Mouse (Mus musculus) ovary, postnatal 14 days (tissue): Measurements from ENCODE around the gene Tmem178b.

Experiments used
- DNase-seq: peaks from one replicate; pipeline ENCODE4 v3.0.0; 2022; ENCODE audit warnings: low spot score

Tmem178b gene

GRCm38 (mm10) chr6:40015711-40016460 is 142.8 kb downstream of the Tmem178b start:
- DNase-seq: no peak

DNA sequence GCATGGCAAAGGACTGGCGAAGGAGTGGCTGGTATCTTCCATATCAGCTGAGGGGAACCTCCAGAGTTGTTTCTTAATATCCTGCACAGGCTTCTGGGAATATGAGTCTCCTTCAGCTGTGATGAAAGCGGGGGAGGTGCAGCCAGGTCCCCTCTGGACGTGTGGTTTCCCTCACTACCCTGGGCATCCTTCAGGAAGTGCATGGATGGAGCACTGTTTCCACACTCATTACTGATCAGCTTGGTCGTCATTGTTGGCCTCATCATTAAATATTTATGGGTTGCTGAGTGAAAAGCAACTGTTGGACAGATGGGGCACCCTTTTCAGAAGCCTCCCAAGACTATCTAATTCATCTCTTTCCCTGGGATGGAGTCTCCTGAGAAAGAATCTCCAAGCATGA is 146.3 kb downstream of the Tmem178b start:
- DNase-seq: no peak

DNA sequence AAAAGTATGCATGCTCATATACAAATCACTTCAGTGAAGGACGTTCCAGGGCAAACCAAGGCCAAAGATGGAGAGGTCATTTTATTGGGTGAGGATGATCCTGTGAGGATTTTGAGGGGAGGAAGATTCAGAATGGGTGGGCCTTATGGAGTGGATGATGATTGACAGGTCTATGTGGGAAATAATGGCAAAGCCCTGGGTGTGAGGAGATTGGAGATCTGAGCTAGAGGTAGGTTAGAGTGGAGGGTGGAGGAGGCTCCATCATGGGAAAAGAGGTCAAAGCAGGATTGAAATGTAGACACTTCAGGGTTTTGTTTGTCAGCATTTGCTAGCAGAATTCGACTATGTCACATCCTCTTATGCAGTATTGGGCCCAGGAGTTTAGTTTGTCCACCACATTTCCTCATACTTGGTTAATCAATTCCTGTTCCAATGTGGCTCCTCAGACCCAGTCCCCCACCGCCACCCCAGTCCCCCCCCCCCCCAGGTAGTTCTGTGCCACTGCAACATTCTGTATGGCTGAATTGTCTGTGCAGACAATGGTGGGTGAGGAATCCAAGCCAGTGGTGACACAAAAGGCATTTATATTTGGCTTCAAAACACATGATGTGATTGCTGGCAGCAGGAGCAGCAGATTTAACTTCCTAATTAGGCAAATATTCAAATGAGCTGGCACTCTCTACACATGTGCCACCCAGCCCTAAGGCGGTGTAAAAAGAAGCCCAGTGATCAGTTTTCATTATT is 150.7 kb downstream of the Tmem178b start:
- no peak for DNase-seq

GRCm38 (mm10) chr6:40024336-40024934 is 151.4 kb downstream of the Tmem178b start:
- no peak for DNase-seq

DNA sequence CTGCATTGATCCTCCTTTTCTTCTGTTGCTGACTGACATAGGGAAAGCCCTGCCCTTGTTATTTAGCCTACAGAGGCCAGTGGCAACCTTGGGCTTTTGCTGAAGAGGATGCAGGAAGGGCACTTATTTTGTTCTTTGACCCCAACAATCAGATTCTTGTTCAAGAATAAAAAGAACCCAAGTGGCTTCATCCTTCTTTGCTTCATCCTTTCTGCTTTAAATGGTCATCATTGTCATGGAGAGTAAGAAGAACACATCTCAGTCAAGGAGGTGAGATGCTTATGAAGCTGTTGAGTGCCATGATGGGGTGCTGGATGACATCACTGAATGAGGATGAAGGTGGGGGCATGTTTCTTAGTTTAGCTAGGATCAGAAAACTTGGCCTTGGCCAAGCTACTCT is 159.8 kb downstream of the Tmem178b start:
- no peak for DNase-seq

DNA sequence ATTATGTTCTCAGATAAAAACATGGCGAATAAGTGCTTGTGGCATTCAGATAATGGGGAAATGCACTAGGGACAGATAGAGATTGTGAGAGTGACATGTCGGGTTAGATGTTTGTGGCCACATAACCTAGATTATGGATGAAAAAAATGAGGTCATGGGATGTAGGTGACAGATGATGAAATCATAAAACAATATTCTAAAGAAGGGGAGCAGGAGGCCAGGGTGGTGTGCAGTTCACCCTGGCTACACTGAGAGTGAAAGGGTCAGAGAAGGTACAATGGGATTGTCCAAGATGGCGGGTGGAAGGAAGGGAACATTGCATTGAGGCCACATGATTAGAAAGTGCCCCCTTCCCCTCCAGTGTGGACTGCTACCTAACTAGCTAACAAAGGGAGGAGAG is 160.9 kb downstream of the Tmem178b start:
- no peak for DNase-seq

DNA sequence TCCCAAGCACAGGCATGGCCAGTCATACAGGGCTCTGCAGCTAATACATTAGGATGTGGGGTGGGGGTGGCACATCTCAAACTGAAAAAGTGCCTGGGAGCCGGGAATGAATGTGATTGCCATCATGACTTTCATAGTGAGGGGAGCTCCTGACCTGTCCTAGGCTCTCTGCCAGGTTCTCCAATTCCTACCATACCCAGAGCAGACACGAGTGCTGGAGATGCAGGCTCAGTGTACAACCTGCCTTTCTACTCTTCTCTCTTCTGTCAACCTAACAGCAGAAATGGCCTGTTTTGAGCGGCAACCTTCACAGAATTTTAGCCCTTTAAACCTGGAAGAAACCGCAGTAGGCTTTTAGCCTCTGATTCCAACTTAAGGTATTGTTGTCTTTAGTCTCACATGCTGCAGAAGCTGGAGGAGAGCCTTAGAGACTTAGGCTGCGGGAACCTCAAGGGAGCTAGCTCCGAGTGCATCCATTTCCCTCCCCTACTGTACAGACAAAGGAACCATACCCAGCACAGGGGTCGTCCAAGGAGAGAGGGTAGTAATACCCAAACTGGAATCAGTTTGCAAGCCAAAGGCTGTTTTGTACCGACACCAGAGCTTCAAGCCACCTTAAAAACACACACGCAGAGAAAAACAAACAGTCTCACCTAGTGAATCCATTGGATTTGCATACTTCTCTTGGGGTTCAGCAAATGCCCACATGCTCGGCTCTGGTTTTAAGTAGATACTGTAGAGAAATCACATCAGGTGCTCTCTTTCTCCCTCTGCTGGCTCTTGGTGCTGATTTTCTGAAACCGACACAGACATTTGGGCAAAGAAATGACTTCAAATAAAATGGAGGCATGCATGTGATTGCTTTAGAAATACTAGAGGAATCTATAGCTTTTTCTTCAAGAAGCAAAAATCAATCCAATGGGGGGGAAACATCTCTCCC is 176.2 kb downstream of the Tmem178b start:
- DNase-seq: no peak

DNA sequence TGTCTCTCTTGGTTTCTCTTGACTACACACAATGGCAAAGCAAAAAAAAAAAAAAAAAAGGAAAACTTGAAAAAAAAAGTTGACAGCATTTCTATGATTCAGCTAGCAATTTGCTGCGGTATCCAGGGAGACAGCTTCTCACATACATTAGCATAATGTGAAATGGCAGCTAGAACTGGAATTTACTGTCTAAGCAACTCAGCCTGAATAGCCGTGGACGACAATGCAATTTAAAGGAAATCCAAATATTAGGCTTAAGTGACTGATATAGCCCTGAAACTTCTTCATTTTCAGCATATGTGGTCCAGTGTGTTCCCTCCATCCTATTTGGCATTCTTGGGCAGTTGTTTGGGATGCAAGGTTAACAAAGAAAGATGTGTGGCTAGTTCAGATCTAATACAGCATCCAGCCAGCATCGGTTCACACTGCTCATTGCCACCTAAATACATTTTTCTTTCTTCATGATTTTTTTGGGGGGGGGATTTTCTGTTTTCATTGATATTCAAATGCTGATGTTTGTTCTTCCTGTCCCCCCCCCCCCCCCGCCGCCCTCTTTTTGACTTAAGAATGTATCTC is 176.9 kb downstream of the Tmem178b start:
- no peak for DNase-seq

DNA sequence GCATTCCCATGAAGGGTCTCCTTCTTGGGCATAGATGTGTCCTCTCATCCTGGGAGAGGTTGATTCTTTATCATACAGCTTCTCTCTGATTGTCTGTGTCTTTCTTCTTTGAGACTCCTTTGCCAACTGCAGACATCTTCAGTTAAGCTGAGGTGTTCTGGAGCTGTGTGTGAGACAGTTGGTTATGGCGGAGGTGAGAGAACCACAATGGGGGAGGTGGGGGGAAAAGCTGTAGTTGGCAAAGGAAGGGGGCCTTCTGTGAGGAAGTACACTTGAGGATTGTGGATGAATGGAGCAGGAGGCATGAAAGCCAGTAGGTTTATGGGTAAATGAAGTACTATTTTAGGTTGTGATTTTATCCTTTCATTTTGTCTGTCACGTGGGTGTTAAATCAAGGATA is 178.6 kb downstream of the Tmem178b start:
- DNase-seq: no peak

DNA sequence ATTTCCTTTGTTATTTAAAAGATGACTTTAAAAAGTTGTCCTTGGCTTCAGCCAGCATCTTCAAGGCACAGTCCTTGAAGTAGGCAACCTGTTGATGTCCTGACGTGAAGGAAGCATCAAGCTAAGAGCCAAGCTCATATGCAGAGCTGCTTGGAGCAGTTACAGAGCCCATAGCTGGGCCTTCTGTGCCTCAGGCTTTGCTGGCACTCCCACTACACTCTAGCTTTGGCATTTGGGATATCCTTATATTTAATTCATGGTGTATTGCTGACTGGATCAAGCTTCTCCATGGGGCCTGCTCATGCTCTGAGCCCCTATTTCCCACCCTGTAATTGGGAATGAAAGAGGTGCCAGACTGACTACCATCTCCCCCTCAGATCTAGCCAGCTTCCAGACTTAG is 179.5 kb downstream of the Tmem178b start:
- no peak for DNase-seq

DNA sequence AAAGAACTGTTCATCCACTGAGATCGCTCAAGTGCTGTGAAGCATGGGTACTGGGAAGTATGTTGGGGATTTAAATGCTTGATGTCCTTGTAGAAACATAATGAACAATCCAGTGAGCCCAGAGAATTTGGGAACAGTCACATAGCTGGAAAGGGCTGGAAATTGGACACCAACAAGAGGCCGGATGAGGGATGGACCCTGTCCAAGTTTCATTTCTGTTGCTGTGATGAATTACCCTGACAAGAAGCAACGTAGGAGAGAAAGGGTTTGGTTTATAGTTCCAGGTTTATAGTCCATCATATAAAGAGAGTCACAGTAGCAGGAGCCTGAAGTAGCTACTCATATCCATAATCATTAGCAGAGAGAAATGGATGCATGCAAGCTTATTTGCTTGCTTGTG is 186.4 kb downstream of the Tmem178b start:
- DNase-seq: no peak

GRCm38 (mm10) chr6:40061327-40062189 is 188.5 kb downstream of the Tmem178b start:
- no peak for DNase-seq

DNA sequence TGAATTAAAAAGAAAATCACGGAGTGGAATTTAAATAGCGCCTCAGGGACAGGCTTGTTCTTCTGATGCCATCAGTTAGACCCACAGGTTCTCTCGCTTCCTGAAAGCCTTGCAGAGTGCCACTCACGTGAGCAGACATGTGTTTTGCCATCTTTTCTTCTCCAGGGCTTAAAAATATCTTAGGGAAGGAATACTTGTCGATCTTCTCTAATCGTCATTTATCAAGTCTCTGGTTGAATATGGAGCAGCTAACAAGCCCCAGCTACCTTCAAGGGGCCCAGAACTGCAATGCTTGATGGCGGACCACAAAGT is 189.1 kb downstream of the Tmem178b start:
- DNase-seq: no peak

DNA sequence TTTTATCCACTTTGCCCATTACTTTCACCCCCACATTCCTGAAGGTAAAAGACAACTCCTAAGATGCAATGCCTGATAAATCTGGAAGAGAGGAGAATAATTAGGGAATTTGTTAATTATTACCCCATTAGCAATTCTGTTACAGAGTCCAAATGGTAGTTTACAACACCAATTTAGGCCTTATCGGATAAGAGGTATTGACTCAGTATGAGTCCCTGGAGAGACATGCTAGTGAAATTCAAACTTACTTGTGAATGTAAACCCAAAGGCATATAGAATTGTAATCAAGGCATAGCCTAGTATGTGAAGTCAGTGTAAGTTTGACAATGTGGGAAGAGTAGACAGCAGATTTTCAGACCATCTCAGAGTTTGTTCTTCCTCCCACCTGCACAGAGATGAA is 190.4 kb downstream of the Tmem178b start:
- DNase-seq: no peak

DNA sequence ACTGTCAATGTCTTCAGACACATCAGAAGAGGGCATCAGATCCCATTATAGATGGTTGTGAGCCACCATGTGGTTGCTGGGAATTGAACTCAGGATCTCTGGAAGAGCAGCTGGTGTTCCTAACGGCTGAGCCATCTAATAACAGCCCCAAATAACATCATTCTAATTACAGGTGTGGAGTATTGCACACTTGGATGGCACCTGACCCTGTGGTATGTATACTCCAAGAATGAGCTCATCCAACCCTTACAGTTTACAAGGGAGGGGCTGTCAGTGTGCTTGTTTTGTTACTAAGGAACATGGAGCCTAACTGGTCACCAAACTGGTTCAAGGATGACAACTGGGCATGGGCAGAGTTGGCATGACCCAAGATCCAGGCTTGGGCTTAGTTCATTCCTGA is 190.8 kb downstream of the Tmem178b start:
- DNase-seq: no peak

- DNase-seq: no peak
Observed at GRCm38 (mm10) chr6:40064342-40064741, 191.3 kb downstream of the Tmem178b start.

GRCm38 (mm10) chr6:40068467-40068866 is 195.4 kb downstream of the Tmem178b start:
- no peak for DNase-seq

DNA sequence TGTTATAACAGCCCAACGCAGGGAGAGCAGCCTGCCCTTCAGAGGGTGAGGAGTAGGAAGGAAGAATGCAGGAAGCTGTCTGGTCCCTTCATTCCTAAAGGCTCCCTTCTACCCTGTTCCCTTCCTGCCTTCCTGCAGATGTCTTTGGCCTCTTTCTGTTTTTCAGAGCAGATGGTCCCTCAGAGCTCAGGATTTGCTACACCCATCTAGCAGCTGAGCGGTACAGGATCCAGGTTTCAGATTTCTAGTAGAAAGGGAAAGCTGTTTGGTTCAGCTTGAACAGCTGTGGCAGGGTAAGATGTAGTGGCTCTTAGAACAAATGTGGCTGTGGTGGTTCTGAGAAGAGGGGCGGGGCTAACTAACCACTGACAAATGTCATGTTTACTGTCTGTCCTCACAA is 197.9 kb downstream of the Tmem178b start:
- no peak for DNase-seq

- no peak for DNase-seq
Observed at GRCm38 (mm10) chr6:40076089-40076488, 203.0 kb downstream of the Tmem178b start.

GRCm38 (mm10) chr6:40076670-40077313 is 203.7 kb downstream of the Tmem178b start:
- no peak for DNase-seq
